Mouse (Mus musculus): ENCODE measurements around the gene Mylpf.

GRCm38 (mm10) chr7:127224616-127225015 lies 15.9 kb downstream of the Mylpf start:
- TF ChIP-seq CTCF (conservative IDR thresholded peaks at IDR 0.05; ENCODE audit: insufficient read depth, insufficient read length, low read depth, low read length), result no peak
- no peak for TF ChIP-seq POLR2A (IDR thresholded peaks at IDR 0.05; ENCODE audit: low read depth, low read length)
